Mouse (Mus musculus): ENCODE measurements at regions not wholly inside any gene's neighbourhood (a gene's known extent, or its start where the extent isn't known, plus 50 kb on each side); places are given as distances from the start of the nearest gene placed in this dataset.

DNA sequence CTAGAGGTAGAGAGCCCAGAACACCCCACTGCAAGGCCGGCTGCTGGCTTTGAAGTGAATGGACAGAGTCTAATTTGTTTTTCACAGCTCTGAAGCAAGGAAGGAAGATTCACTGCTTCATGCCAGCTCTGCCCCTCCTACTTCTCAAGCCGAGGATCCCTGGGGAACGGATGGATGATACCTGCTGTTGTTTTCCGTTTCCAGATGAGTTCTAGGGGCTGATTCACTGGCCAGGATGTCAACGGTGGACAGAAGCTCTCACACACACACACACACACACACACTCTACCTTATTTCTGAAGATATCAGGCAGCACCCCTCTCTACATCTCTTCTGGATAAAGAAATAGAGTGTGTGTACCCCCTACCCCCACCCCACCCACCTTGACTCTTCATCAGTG, 200.0 kb downstream of the Xxylt1 start:
- no peak for TF ChIP-seq MYOD1 (IDR thresholded peaks at IDR 0.05; ENCODE audit: control insufficient read depth, insufficient read length, low read depth)
- Histone ChIP-seq H3K36me3 (ENCODE audit: control insufficient read depth, insufficient read depth) (no peaks in the 10 kb centered on the region), H3K4me3 (ENCODE audit: insufficient read depth, poor library complexity, severe bottlenecking) (no peak overlapping the region), H3ac (ENCODE audit: control insufficient read depth, insufficient read length, low read depth) (no peak overlapping the region), H3K79me2 (ENCODE audit: control insufficient read depth, insufficient read depth) (no peaks in the 10 kb centered on the region), H3K27me3 (ENCODE audit: control insufficient read depth, insufficient read depth, insufficient read length) (peaks cover 7% of the 10 kb centered on the region), H3K79me3 (ENCODE audit: low read depth) (no peaks in the 10 kb centered on the region)

DNA sequence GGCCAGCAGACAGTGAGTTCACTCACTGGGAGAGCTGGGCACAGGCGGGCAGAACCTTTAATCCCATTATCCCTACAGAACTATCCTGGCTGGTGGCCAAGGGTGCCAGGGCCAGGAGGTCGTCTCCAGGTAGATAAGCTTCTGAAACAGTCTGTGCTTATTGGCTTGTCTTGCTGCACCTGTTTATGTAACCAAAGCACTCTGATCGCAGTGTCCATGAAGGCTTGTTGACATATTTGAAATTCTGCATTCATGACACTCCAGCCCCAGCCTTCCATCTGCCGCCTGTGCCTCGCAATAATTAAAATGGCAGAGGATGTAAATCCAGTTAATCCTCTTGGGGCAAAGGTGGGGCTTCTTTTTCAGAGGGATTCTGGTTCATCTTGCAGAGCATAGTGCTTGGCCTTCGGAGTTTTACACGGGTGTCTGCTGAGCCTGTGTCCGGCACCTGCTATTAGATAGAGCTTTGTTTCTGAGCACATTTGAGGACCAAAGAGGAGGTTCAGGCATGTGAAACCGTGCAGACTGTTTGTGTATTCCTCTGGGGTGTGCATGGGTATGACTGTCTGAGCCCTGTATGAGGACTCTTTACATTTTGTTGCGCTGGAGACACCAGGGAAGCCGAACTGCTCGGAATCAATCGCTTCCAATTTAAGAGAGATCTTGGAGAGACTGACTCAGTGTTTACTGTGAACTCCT, 197.6 kb downstream of the Xxylt1 start:
- TF ChIP-seq USF1 (IDR thresholded peaks at IDR 0.05; ENCODE audit: low read depth) (no peak), FOSL1 (IDR thresholded peaks at IDR 0.05; ENCODE audit: insufficient read depth, low read length, poor library complexity, severe bottlenecking) (no peak), CEBPB (IDR thresholded peaks at IDR 0.05; ENCODE audit: low read depth) (no peak), MYOD1 (IDR thresholded peaks at IDR 0.05; ENCODE audit: control insufficient read depth, insufficient read length, low read depth) (no peak)
- Histone ChIP-seq H3K27me3 (ENCODE audit: control insufficient read depth, insufficient read depth, insufficient read length) (peaks cover 7% of the 10 kb centered on the region), H3K79me2 (ENCODE audit: control insufficient read depth, insufficient read depth) (no peaks in the 10 kb centered on the region), H3ac (ENCODE audit: control insufficient read depth, insufficient read length, low read depth) (no peak overlapping the region), H3K4me3 (ENCODE audit: insufficient read depth, poor library complexity, severe bottlenecking) (no peak overlapping the region), H3K79me3 (ENCODE audit: low read depth) (no peaks in the 10 kb centered on the region), H3K36me3 (ENCODE audit: control insufficient read depth, insufficient read depth) (no peaks in the 10 kb centered on the region)

DNA sequence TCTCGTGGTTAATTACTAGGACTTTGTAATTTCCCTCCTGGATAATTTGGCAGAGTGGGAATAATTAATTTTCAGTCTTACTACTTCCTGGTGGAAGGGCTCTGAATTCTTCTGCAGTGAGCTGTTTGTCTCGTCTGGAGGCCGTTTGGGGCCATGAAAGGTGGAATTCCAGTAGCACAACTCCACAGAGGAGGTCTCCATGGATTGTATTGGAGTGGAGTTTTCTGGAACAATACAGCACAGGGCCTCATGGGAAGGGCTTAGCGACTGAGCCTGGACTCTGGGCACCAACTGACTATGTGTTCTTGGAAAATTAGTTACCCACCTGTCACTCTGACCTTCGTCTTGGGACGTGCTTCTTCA, 197.1 kb downstream of the Xxylt1 start:
- no peak overlapping the region for H3ac ChIP-seq (ENCODE audit: control insufficient read depth, insufficient read length, low read depth)
- no peak overlapping the region for H3K4me3 ChIP-seq (ENCODE audit: insufficient read depth, poor library complexity, severe bottlenecking)
- TF ChIP-seq MAX (IDR thresholded peaks at IDR 0.05) (no peak), FOSL1 (IDR thresholded peaks at IDR 0.05; ENCODE audit: insufficient read depth, low read length, poor library complexity, severe bottlenecking) (no peak)
- peaks cover 7% of the 10 kb centered on the region for H3K27me3 ChIP-seq (ENCODE audit: control insufficient read depth, insufficient read depth, insufficient read length)
- H3K36me3 ChIP-seq (ENCODE audit: control insufficient read depth, insufficient read depth): no peaks in the 10 kb centered on the region
- no peaks in the 10 kb centered on the region for H3K79me3 ChIP-seq (ENCODE audit: low read depth)
- H3K79me2 ChIP-seq (ENCODE audit: control insufficient read depth, insufficient read depth): no peaks in the 10 kb centered on the region

DNA sequence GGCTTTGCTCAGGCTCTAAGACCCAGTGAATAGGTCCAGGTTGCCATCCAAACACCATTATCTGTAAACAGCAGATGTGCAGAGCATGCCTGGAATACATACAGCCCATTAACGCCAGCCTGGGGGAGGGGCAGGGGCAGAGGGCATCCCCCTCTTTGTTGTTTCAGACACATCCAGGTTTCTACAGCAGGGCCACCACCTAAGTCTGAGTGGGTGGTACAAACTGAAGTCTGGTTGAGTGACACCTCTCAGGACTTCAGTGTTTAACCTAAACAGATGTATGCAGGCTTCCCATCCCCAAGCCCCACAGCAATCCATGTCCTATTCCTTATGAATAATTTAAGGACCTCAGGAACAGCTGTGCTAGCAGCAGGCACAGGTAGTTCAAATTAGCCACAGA, 194.2 kb downstream of the Xxylt1 start:
- no peak overlapping the region for H3ac ChIP-seq (ENCODE audit: control insufficient read depth, insufficient read length, low read depth)
- H3K79me3 ChIP-seq (ENCODE audit: low read depth): no peaks in the 10 kb centered on the region
- no peak overlapping the region for H3K4me3 ChIP-seq (ENCODE audit: insufficient read depth, poor library complexity, severe bottlenecking)
- TF ChIP-seq MYOG (IDR thresholded peaks at IDR 0.05; ENCODE audit: control insufficient read depth, extremely low read depth, insufficient read length) (no peak), FOSL1 (IDR thresholded peaks at IDR 0.05; ENCODE audit: insufficient read depth, low read length, poor library complexity, severe bottlenecking) (no peak), MYOD1 (IDR thresholded peaks at IDR 0.05; ENCODE audit: control insufficient read depth, insufficient read length, low read depth) (no peak), CTCF (IDR thresholded peaks at IDR 0.05; ENCODE audit: control insufficient read depth, insufficient read depth, insufficient read length) (no peak), USF1 (IDR thresholded peaks at IDR 0.05; ENCODE audit: low read depth) (no peak), MAX (IDR thresholded peaks at IDR 0.05) (no peak), CEBPB (IDR thresholded peaks at IDR 0.05; ENCODE audit: low read depth) (no peak)
- H3K36me3 ChIP-seq (ENCODE audit: control insufficient read depth, insufficient read depth): no peaks in the 10 kb centered on the region
- peaks cover 11% of the 10 kb centered on the region for H3K27me3 ChIP-seq (ENCODE audit: control insufficient read depth, insufficient read depth, insufficient read length)
- H3K79me2 ChIP-seq (ENCODE audit: control insufficient read depth, insufficient read depth): no peaks in the 10 kb centered on the region

DNA sequence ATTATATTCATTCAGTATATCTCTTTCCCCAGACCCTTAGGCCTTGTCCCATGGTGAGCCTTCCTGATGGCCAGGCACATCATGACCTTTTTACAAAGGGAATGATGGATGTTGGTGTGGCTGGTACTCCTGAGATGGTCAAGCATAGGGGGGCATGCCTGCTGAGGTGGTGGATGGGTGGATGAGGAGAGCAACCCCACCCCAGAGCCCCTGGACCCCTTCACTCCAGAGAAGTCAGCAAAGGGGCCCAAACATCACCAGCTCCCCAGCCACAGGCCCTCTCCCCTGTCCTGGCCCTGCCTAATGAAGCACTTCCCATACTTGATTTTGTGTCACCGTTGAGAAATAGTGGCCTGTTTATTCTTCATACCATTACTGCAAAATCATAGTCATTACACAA, 193.7 kb downstream of the Xxylt1 start:
- Histone ChIP-seq H3K4me3 (ENCODE audit: insufficient read depth, poor library complexity, severe bottlenecking) (no peak overlapping the region), H3K79me2 (ENCODE audit: control insufficient read depth, insufficient read depth) (no peaks in the 10 kb centered on the region), H3K36me3 (ENCODE audit: control insufficient read depth, insufficient read depth) (no peaks in the 10 kb centered on the region), H3K79me3 (ENCODE audit: low read depth) (no peaks in the 10 kb centered on the region), H3K27me3 (ENCODE audit: control insufficient read depth, insufficient read depth, insufficient read length) (peaks cover 13% of the 10 kb centered on the region), H3ac (ENCODE audit: control insufficient read depth, insufficient read length, low read depth) (no peak overlapping the region)
- no peak for TF ChIP-seq FOSL1 (IDR thresholded peaks at IDR 0.05; ENCODE audit: insufficient read depth, low read length, poor library complexity, severe bottlenecking)
- TF ChIP-seq MYOD1 (IDR thresholded peaks at IDR 0.05; ENCODE audit: control insufficient read depth, insufficient read length, low read depth): no peak
- no peak for TF ChIP-seq USF1 (IDR thresholded peaks at IDR 0.05; ENCODE audit: low read depth)
- no peak for TF ChIP-seq CEBPB (IDR thresholded peaks at IDR 0.05; ENCODE audit: low read depth)
- no peak for TF ChIP-seq CTCF (IDR thresholded peaks at IDR 0.05; ENCODE audit: control insufficient read depth, insufficient read depth, insufficient read length)
- no peak for TF ChIP-seq MAX (IDR thresholded peaks at IDR 0.05)
- no peak for TF ChIP-seq MYOG (IDR thresholded peaks at IDR 0.05; ENCODE audit: control insufficient read depth, extremely low read depth, insufficient read length)

DNA sequence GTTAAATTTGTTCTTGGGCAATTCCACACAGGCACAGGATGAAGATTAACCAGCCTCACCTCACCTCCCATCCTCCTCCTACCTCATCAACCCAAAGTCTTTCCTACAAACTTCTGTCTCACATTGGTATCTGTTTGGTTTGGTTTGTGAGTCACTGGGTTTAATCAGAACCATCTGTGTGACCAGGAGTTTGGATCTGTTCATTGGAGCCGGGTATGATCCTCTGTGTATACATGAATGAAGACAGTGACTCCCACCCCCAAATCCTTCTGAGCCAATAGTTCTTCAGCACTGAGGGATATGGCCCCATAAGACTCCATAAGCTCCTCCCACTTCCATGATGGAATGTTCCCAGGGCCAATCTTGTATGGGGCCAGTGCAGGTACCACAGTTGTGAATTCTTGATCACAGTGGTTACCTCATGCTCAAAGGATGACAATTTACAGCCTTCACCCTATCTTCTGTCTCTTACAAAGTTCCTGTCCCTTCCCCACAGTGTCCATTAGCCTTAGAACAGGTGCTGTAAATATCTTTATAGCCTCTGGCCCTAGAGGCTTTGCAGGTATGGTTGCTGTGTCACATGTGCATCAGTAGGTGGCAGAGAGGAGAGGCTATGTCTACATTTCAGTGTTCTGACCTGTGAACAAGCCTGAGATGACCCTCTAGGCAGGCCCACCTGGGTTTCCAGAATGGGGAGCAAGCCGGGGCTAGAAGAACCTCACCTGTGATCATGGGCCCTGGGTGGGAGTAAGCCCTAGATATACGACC, 192.5 kb downstream of the Xxylt1 start:
- H3K79me2 ChIP-seq (ENCODE audit: control insufficient read depth, insufficient read depth): no peaks in the 10 kb centered on the region

More for the DNA sequence above, 192.5 kb downstream of the Xxylt1 start:
- Histone ChIP-seq H3K4me3 (ENCODE audit: insufficient read depth, poor library complexity, severe bottlenecking) (no peak overlapping the region), H3K27me3 (ENCODE audit: control insufficient read depth, insufficient read depth, insufficient read length) (peaks cover 8% of the 10 kb centered on the region), H3K79me3 (ENCODE audit: low read depth) (no peaks in the 10 kb centered on the region), H3K36me3 (ENCODE audit: control insufficient read depth, insufficient read depth) (no peaks in the 10 kb centered on the region), H3ac (ENCODE audit: control insufficient read depth, insufficient read length, low read depth) (no peak overlapping the region)
- no peak for TF ChIP-seq CTCF (IDR thresholded peaks at IDR 0.05; ENCODE audit: control insufficient read depth, insufficient read depth, insufficient read length)
- no peak for TF ChIP-seq USF1 (IDR thresholded peaks at IDR 0.05; ENCODE audit: low read depth)

Measured in C2C12 (cell line).